Mouse (Mus musculus): ENCODE results near the gene Igf1r. TPM values are rescaled to one million over a fixed set of nuclear protein-coding genes. Genes with fewer than 3 reads are reported as not detected.

Igf1r gene
- polyA plus RNA-seq, 1 experiment, result 2.7 TPM

DNA sequence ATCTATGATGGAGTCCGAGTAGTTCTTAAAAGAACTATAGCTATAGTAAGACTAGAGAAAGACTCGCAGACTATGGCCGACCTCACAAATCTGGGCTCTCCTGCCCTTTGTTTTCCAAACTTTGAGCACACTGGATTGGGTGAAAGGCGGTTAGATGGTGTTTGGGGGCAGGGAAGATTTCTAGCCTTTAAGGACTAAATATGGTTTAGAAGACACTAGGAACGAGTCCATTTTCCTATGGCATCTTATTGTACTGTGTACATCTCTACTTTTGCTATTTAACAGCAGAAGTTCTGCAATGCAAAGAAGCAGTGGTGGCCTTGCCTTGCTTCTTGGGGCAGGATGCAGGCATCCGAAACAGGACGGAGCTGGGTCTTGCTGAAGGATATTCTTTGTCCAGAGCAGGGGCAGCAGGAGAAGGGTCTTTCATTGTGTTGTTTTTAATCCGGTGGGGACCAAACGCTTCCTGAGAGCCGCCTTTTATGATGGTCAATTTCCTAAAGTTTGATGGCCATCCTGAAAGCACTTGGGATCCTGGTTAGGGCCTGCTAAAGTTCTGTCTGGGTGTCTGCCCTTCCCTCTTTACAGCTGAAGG lies 2.1 kb downstream of the Igf1r start:
- H3K4me3 ChIP-seq (ENCODE audit: extremely low read depth, insufficient read depth, insufficient read length), result no peak overlapping the region
- 72% methylated on average over 10 of the region's 10 CpGs for WGBS
- H3K36me3 ChIP-seq (ENCODE audit: control insufficient read depth, insufficient read depth, low read length), result no peaks in the 10 kb centered on the region
- H3K27me3 ChIP-seq (ENCODE audit: control insufficient read depth, insufficient read depth, low read length), result peaks cover 30% of the 10 kb centered on the region
- H3K4me1 ChIP-seq (ENCODE audit: control insufficient read depth, insufficient read depth, insufficient read length), result peaks cover 8% of the 10 kb centered on the region
- TF ChIP-seq POLR2A (IDR thresholded peaks at IDR 0.05; ENCODE audit: low read depth, low read length) (no peak), CTCF (IDR thresholded peaks at IDR 0.05; ENCODE audit: extremely low read depth, insufficient read depth, insufficient read length, insufficient replicate concordance) (no peak)
- DNase-seq (ENCODE audit: low read depth in 1 of 2, low spot score in 2 of 2), result no peak
- H3K27ac ChIP-seq (ENCODE audit: insufficient read depth, low read length), result no peak overlapping the region

DNA sequence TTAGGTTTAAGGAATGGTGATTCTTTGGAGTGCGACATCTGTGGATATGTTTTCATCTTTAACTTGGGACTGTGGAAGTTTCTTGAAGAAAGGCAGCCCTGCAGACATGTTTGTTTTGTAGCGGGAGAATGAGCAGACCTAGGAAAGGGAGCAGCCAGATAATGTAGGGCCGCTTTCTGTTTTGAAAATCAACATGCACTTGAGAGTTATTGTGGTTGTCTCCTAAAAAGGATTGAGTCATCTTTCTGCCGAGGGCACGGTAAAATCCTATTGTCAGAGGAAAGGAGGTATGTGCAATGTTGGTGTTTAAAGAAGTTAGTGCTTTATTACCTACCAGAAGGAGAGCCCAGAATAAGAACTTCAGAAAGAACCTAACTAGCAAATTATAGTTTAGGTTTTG lies 2.6 kb downstream of the Igf1r start:
- TF ChIP-seq POLR2A (IDR thresholded peaks at IDR 0.05; ENCODE audit: low read depth, low read length) (no peak), CTCF (IDR thresholded peaks at IDR 0.05; ENCODE audit: extremely low read depth, insufficient read depth, insufficient read length, insufficient replicate concordance) (no peak)
- Histone ChIP-seq H3K36me3 (ENCODE audit: control insufficient read depth, insufficient read depth, low read length) (no peaks in the 10 kb centered on the region), H3K27me3 (ENCODE audit: control insufficient read depth, insufficient read depth, low read length) (peaks cover 26% of the 10 kb centered on the region), H3K4me3 (ENCODE audit: extremely low read depth, insufficient read depth, insufficient read length) (no peak overlapping the region), H3K4me1 (ENCODE audit: control insufficient read depth, insufficient read depth, insufficient read length) (peaks cover 8% of the 10 kb centered on the region), H3K27ac (ENCODE audit: insufficient read depth, low read length) (no peak overlapping the region)
- no peak for DNase-seq (ENCODE audit: low read depth in 1 of 2, low spot score in 2 of 2)
- WGBS, result 71% methylated on average over 5 of the region's 5 CpGs

DNA sequence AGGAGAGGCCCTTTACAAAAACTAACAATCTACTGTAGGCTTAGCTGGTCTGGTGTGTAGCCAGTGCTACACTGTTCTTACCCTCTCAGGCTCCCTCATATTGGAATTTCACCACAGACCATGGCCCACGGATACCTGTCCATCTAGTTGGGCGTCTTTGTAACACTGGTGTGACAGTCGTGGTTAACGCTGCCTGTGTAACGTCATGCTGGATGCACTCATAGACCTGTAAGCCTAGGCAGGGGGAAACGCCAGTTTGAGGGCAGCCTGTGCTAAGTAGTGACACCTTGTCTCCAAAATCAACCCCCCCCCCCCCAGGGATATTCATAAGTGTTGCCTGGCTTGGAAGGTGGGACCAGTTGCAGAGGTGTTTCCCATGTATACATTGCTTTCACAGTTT lies 4.7 kb downstream of the Igf1r start:
- Histone ChIP-seq H3K36me3 (ENCODE audit: control insufficient read depth, insufficient read depth, low read length) (no peaks in the 10 kb centered on the region), H3K4me3 (ENCODE audit: extremely low read depth, insufficient read depth, insufficient read length) (no peak overlapping the region), H3K27ac (ENCODE audit: insufficient read depth, low read length) (no peak overlapping the region), H3K27me3 (ENCODE audit: control insufficient read depth, insufficient read depth, low read length) (peaks cover 7% of the 10 kb centered on the region), H3K4me1 (ENCODE audit: control insufficient read depth, insufficient read depth, insufficient read length) (peaks cover 5% of the 10 kb centered on the region)
- TF ChIP-seq CTCF (IDR thresholded peaks at IDR 0.05; ENCODE audit: extremely low read depth, insufficient read depth, insufficient read length, insufficient replicate concordance) (no peak), POLR2A (IDR thresholded peaks at IDR 0.05; ENCODE audit: low read depth, low read length) (no peak)
- no peak for DNase-seq (ENCODE audit: low read depth in 1 of 2, low spot score in 2 of 2)
- WGBS, result 61% methylated on average over 6 of the region's 6 CpGs

DNA sequence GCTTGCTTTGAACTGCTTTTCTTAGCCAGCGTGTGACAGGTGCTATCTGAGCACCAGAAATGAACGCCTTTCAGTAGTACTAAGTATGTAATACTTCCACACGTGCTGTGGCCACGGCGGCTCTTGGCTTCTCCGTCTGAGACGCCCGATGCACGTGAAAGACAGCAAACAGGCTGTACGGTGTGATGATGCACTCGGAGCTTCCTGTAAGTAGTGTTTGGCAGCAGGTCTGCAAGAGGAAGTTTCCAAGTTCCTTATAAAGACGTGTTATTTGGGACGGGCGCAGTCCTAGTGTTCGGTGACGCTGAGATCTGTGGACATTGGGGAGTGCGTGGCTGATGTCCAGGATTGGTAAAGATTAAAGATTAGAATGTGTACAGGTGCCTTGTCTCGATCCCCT lies 5.4 kb downstream of the Igf1r start:
- Histone ChIP-seq H3K27ac (ENCODE audit: insufficient read depth, low read length) (no peak overlapping the region), H3K36me3 (ENCODE audit: control insufficient read depth, insufficient read depth, low read length) (no peaks in the 10 kb centered on the region), H3K27me3 (ENCODE audit: control insufficient read depth, insufficient read depth, low read length) (0 out of 2 replicates have a peak, but pooled peaks cover 3% of the 10 kb centered on the region), H3K4me3 (ENCODE audit: extremely low read depth, insufficient read depth, insufficient read length) (no peak overlapping the region), H3K4me1 (ENCODE audit: control insufficient read depth, insufficient read depth, insufficient read length) (peaks cover 5% of the 10 kb centered on the region)
- no peak for TF ChIP-seq POLR2A (IDR thresholded peaks at IDR 0.05; ENCODE audit: low read depth, low read length)
- TF ChIP-seq CTCF (IDR thresholded peaks at IDR 0.05; ENCODE audit: extremely low read depth, insufficient read depth, insufficient read length, insufficient replicate concordance), result no peak
- no peak for DNase-seq (ENCODE audit: low read depth in 1 of 2, low spot score in 2 of 2)
- WGBS, result 11% methylated on average over 18 of the region's 18 CpGs

DNA sequence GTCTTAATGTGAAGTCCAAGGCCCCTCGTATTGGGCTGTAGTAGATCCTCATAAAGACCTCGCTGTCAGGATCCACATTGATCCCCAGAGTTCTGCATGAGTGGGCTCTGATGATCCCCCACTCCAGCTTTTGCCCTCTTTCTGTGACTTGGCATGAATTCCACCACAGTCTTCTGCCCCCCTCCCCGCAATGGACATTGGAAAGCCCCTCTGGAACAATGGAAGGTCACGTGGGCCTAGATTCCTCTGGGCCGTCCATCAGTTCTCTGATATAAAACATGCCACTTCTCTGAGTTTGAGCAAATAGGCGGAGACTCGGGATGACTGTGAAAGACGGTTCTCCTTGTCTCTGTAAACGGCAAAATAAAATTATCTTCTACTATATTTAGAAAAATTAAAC lies 8.1 kb downstream of the Igf1r start:
- Histone ChIP-seq H3K4me1 (ENCODE audit: control insufficient read depth, insufficient read depth, insufficient read length) (no peaks in the 10 kb centered on the region), H3K4me3 (ENCODE audit: extremely low read depth, insufficient read depth, insufficient read length) (no peak overlapping the region), H3K27ac (ENCODE audit: insufficient read depth, low read length) (no peak overlapping the region), H3K27me3 (ENCODE audit: control insufficient read depth, insufficient read depth, low read length) (no peaks in the 10 kb centered on the region), H3K36me3 (ENCODE audit: control insufficient read depth, insufficient read depth, low read length) (no peaks in the 10 kb centered on the region)
- no peak for DNase-seq (ENCODE audit: low read depth in 1 of 2, low spot score in 2 of 2)
- 93% methylated on average over 9 of the region's 9 CpGs for WGBS
- TF ChIP-seq CTCF (IDR thresholded peaks at IDR 0.05; ENCODE audit: extremely low read depth, insufficient read depth, insufficient read length, insufficient replicate concordance) (no peak), POLR2A (IDR thresholded peaks at IDR 0.05; ENCODE audit: low read depth, low read length) (no peak)

DNA sequence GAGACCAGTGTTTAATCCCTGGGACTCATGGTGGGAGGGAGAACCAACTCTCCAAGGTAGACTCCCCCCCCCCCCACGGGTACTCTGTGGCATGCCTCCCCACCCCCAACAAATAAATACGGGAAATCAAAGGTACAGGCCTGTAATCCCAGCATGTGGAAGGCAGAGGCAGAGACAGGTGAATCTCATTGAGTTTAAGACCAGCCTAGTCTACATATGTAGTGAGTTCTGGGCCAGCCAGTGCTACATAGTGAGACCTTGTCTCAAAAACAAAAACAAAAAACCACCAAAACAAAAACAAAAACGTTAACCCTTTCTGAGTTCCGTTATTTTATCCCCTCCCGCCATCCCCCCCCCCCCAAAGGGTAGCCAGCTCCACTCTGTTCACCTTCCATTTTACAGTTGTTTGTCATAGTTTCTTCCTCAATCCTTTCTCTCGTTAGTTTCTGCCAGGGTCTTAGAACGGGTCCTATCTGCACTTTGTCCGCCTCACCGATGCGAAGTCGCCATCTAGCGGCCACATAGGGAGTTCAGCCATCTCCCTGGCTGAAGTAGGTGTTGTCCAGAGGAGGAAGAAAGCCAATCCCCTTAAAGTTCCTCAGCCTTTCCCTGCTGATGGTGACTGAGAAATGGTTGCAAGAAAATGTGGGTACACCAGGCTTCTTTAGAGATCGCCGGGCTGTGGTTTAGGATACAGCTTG lies 9.1 kb downstream of the Igf1r start:
- H3K4me1 ChIP-seq (ENCODE audit: control insufficient read depth, insufficient read depth, insufficient read length), result no peaks in the 10 kb centered on the region
- H3K27me3 ChIP-seq (ENCODE audit: control insufficient read depth, insufficient read depth, low read length), result no peaks in the 10 kb centered on the region
- no peak overlapping the region for H3K4me3 ChIP-seq (ENCODE audit: extremely low read depth, insufficient read depth, insufficient read length)
- H3K27ac ChIP-seq (ENCODE audit: insufficient read depth, low read length), result no peak overlapping the region
- peak in 1 of 2 experiments; percentile 69 for DNase-seq (ENCODE audit: low read depth in 1 of 2, low spot score in 2 of 2)
- H3K36me3 ChIP-seq (ENCODE audit: control insufficient read depth, insufficient read depth, low read length), result no peaks in the 10 kb centered on the region
- WGBS, result 24% methylated on average over 14 of the region's 14 CpGs
- TF ChIP-seq CTCF (IDR thresholded peaks at IDR 0.05; ENCODE audit: extremely low read depth, insufficient read depth, insufficient read length, insufficient replicate concordance), result peak; percentile 90; the same call in 1 of the 2 replicates
- no peak for TF ChIP-seq POLR2A (IDR thresholded peaks at IDR 0.05; ENCODE audit: low read depth, low read length)

DNA sequence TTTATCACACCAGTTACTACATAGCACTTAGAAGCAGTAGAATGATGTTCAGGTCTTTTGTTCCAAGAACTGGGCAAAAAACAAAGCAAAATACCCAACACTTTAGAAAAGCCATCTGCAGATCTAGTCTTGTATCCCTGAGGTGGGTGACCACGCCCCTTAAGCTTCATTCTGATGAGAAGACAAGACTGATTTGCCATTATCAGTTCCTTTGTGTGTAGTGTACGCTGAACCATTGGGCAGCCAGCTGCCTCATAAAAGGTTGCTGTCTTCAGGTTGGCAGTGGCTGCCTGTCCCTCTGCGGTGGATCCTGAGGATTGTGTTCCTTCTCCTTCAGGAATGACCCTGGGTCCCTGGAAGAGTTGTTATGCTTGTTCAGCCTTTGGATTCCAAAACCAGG lies 11.1 kb downstream of the Igf1r start:
- DNase-seq (ENCODE audit: low read depth in 1 of 2, low spot score in 2 of 2), result no peak
- Histone ChIP-seq H3K27ac (ENCODE audit: insufficient read depth, low read length) (no peak overlapping the region), H3K4me3 (ENCODE audit: extremely low read depth, insufficient read depth, insufficient read length) (no peak overlapping the region), H3K36me3 (ENCODE audit: control insufficient read depth, insufficient read depth, low read length) (no peaks in the 10 kb centered on the region), H3K4me1 (ENCODE audit: control insufficient read depth, insufficient read depth, insufficient read length) (no peaks in the 10 kb centered on the region), H3K27me3 (ENCODE audit: control insufficient read depth, insufficient read depth, low read length) (no peaks in the 10 kb centered on the region)
- TF ChIP-seq POLR2A (IDR thresholded peaks at IDR 0.05; ENCODE audit: low read depth, low read length) (no peak), CTCF (IDR thresholded peaks at IDR 0.05; ENCODE audit: extremely low read depth, insufficient read depth, insufficient read length, insufficient replicate concordance) (no peak)
- 88% methylated on average over 3 of the region's 3 CpGs for WGBS

All from spleen, adult 2 months (tissue).